Mouse (Mus musculus): ENCODE results near the gene Wdr11. TPM values are rescaled to one million over a fixed set of nuclear protein-coding genes. Genes with fewer than 3 reads are reported as not detected.

Gene Wdr11
- total and polyA plus RNA-seq, 3 experiments, result 11.0 to 41.6 (median 35.3) TPM

- no peak for DNase-seq
These were observed 93.7 kb downstream of the Wdr11 start for GRCm38 (mm10) chr7:129685326-129685725.
